Mouse (Mus musculus): ENCODE data around the gene Fam208b.
A peak's percentile ranks its signal among the peaks of the same experiment; 100 is the strongest.
"Not testable (repeated sequence)": the region's sequence is repeated elsewhere in the genome, so short reads cannot be mapped to it uniquely, and the experiment has no call there.

Fam208b gene

GRCm38 (mm10) chr13:3563953-3564352 lies 47.0 kb downstream of the Fam208b start:
- no peak for DNase-seq (ENCODE audit: low spot score in 2 of 2)

- no peak for DNase-seq (ENCODE audit: low spot score in 2 of 2)
Measured at GRCm38 (mm10) chr13:3563130-3563529, 47.8 kb downstream of the Fam208b start.

- no peak for DNase-seq (ENCODE audit: low spot score in 2 of 2)
Measured at GRCm38 (mm10) chr13:3547856-3548255, 63.1 kb downstream of the Fam208b start.

- no peak for DNase-seq (ENCODE audit: low spot score in 2 of 2)
Measured at GRCm38 (mm10) chr13:3547410-3547809, 63.5 kb downstream of the Fam208b start.

- no peak for DNase-seq (ENCODE audit: low spot score in 2 of 2)
Measured at GRCm38 (mm10) chr13:3544925-3545324, 66.0 kb downstream of the Fam208b start.

- no peak for DNase-seq (ENCODE audit: low spot score in 2 of 2)
Measured at GRCm38 (mm10) chr13:3544077-3544874, 66.6 kb downstream of the Fam208b start.

GRCm38 (mm10) chr13:3541159-3541782 lies 69.6 kb downstream of the Fam208b start:
- no peak for DNase-seq (ENCODE audit: low spot score in 2 of 2)

GRCm38 (mm10) chr13:3540166-3540565 lies 70.7 kb downstream of the Fam208b start:
- no peak for DNase-seq (ENCODE audit: low spot score in 2 of 2)

- no peak for DNase-seq (ENCODE audit: low spot score in 2 of 2)
Measured at GRCm38 (mm10) chr13:3538969-3539562, 71.8 kb downstream of the Fam208b start.

- DNase-seq (ENCODE audit: low spot score in 2 of 2) = peak; percentile 62 to 65
Measured at GRCm38 (mm10) chr13:3538223-3538968, 72.5 kb downstream of the Fam208b start.

GRCm38 (mm10) chr13:3537594-3538222 lies 73.2 kb downstream of the Fam208b start, which contains the start of gene Gdi2:
Gene Gdi2 (plus strand): TSS chr13:3538063.
- DNase-seq (ENCODE audit: low spot score in 2 of 2) = peak; percentile 92

- DNase-seq (ENCODE audit: low spot score in 2 of 2) = no peak
Measured at GRCm38 (mm10) chr13:3534146-3534545, 76.8 kb downstream of the Fam208b start.

GRCm38 (mm10) chr13:3532451-3532850 lies 78.5 kb downstream of the Fam208b start:
- DNase-seq (ENCODE audit: low spot score in 2 of 2) = no peak

- no peak for DNase-seq (ENCODE audit: low spot score in 2 of 2)
Measured at GRCm38 (mm10) chr13:3531692-3532320, 79.1 kb downstream of the Fam208b start.

GRCm38 (mm10) chr13:3531176-3531575 lies 79.7 kb downstream of the Fam208b start:
- DNase-seq (ENCODE audit: low spot score in 2 of 2) = not testable (repeated sequence)

GRCm38 (mm10) chr13:3530451-3530850 lies 80.5 kb downstream of the Fam208b start:
- DNase-seq (ENCODE audit: low spot score in 2 of 2) = no peak

- no peak for DNase-seq (ENCODE audit: low spot score in 2 of 2)
Measured at GRCm38 (mm10) chr13:3526328-3526727, 84.6 kb downstream of the Fam208b start.

GRCm38 (mm10) chr13:3525611-3526051 lies 85.3 kb downstream of the Fam208b start:
- DNase-seq (ENCODE audit: low spot score in 2 of 2) = no peak

- no peak for DNase-seq (ENCODE audit: low spot score in 2 of 2)
Measured at GRCm38 (mm10) chr13:3523946-3524345, 87.0 kb downstream of the Fam208b start.

- DNase-seq (ENCODE audit: low spot score in 2 of 2) = no peak
Measured at GRCm38 (mm10) chr13:3523459-3523858, 87.4 kb downstream of the Fam208b start.

- DNase-seq (ENCODE audit: low spot score in 2 of 2) = not testable (repeated sequence)
Measured at GRCm38 (mm10) chr13:3519994-3520393, 90.9 kb downstream of the Fam208b start.

Measured in urinary bladder, adult 18-20 months (tissue).